Mouse (Mus musculus): Measurements from ENCODE around the gene Nhlrc2. TPM values are rescaled to one million over a fixed set of nuclear protein-coding genes. Genes with fewer than 3 reads are reported as not detected.

The Nhlrc2 gene
- polyA plus RNA-seq, 1 experiment from 2014 or later: 9.7 TPM

DNA sequence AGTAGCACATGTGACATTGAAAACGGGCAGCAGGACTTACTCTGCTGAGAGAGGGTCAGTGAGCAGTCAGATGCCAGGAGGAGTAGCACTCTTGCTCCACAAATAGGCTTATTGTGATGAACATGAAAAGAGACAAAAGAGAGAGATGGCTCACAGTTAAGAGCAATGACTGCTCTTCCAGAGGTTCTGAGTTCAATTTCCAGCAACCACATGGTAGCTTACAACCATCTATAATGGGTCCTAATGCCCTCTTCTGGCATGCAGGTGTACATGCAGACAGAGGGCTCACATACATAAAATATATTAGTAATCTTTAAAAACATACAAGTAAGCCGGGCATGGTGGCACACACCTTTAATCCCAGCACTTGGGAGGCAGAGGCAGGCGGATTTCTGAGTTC lies 5.1 kb downstream of the Nhlrc2 start:
- WGBS: 94% methylated on average over 3 of the region's 3 CpGs
- H3K4me1 ChIP-seq (ENCODE audit: control insufficient read depth, insufficient read depth, low read length): peaks cover 15% of the 10 kb centered on the region

DNA sequence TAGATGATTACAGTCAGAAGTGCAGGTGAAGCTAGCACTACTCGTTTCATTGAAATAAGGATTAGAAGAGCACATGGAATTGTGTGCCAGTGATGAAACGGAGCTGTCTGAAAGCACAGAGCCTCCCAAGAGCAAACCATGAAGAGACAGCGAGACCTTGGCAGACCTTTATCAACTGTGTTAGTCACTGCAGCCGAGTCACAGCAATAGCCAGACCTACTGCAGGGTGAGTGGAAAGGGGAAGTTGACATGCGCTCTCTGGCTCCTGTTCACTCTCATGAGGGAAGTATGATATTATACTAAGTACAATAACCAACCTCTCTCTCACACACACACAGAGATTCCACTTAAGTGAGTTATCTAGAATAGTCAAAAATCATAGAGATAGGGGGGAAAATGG lies 7.9 kb downstream of the Nhlrc2 start:
- no peak overlapping the region for H3K4me2 ChIP-seq (ENCODE audit: low read length)
- H3K36me3 ChIP-seq (ENCODE audit: control insufficient read depth, insufficient read depth, low read length): peaks cover 49% of the 10 kb centered on the region
- H3K9ac ChIP-seq (ENCODE audit: low read length): no peak overlapping the region
- 88% methylated on average over 5 of the region's 5 CpGs for WGBS
- no peaks in the 10 kb centered on the region for H3K9me3 ChIP-seq (replicated peaks; ENCODE audit: control insufficient read depth, low read length)
- H3K4me1 ChIP-seq (ENCODE audit: control insufficient read depth, insufficient read depth, low read length): no peaks in the 10 kb centered on the region
- no peak overlapping the region for H3K4me3 ChIP-seq (ENCODE audit: low read depth, low read length)
- ATAC-seq (no peak), DNase-seq (ENCODE audit: low spot score) (no peak)
- no peaks in the 10 kb centered on the region for H3K27me3 ChIP-seq (replicated peaks; ENCODE audit: control insufficient read depth, insufficient read depth, low read length)
- H3K27ac ChIP-seq (ENCODE audit: low read depth, low read length): no peak overlapping the region

More for the DNA sequence above, 5.1 kb downstream of the Nhlrc2 start:
- Histone ChIP-seq H3K27ac (ENCODE audit: low read depth, low read length) (no peak overlapping the region), H3K4me3 (ENCODE audit: low read depth, low read length) (no peak overlapping the region), H3K9ac (ENCODE audit: low read length) (no peak overlapping the region), H3K36me3 (ENCODE audit: control insufficient read depth, insufficient read depth, low read length) (peaks cover 40% of the 10 kb centered on the region), H3K9me3 (replicated peaks; ENCODE audit: control insufficient read depth, low read length) (no peaks in the 10 kb centered on the region), H3K27me3 (replicated peaks; ENCODE audit: control insufficient read depth, insufficient read depth, low read length) (no peaks in the 10 kb centered on the region), H3K4me2 (ENCODE audit: low read length) (no peak overlapping the region)
- DNase-seq (ENCODE audit: low spot score) (no peak), ATAC-seq (no peak)

DNA sequence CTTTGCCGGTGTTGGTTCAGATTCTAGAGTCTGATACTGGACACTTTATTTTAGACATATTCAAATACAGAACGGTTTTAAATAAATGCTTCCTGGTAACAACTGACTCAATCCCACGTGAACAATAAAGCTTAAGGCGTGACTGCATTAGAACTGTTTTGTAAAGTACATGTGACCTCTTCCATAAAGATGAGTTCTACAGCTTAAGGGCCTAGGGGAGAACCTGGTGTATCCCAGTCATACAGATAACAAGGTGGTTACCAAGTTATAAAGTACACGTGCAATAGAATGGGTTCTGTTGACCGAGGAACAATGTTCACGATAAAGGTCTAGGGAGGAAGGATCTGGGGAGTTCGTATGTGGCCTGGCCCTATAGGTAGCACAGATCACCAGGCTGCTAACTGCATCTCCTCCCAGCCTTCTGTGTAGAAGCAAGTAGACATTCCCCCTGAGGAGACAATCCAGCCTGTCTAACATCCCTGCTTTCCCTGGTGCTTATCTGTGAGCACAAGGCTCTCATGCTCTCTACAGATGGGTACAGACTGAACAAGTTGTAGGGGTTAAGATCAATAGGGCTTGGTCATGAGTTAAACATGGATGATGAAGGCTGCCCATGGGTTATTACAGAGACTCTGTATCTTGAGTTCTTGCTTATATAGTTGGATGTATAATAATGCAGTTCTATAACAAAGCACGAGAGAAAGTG lies 14.5 kb downstream of the Nhlrc2 start:
- no peak overlapping the region for H3K4me2 ChIP-seq (ENCODE audit: low read length)
- H3K27me3 ChIP-seq (replicated peaks; ENCODE audit: control insufficient read depth, insufficient read depth, low read length): no peaks in the 10 kb centered on the region
- H3K9ac ChIP-seq (ENCODE audit: low read length): no peak overlapping the region
- H3K36me3 ChIP-seq (ENCODE audit: control insufficient read depth, insufficient read depth, low read length): peaks cover 9% of the 10 kb centered on the region; the same call in 1 of the 2 replicates
- no peaks in the 10 kb centered on the region for H3K4me1 ChIP-seq (ENCODE audit: control insufficient read depth, insufficient read depth, low read length)
- H3K4me3 ChIP-seq (ENCODE audit: low read depth, low read length): no peak overlapping the region
- no peaks in the 10 kb centered on the region for H3K9me3 ChIP-seq (replicated peaks; ENCODE audit: control insufficient read depth, low read length)
- H3K27ac ChIP-seq (ENCODE audit: low read depth, low read length): no peak overlapping the region
- ATAC-seq: no peak
- no peak for DNase-seq (ENCODE audit: low spot score)
- 95% methylated on average over 9 of the region's 9 CpGs for WGBS

DNA sequence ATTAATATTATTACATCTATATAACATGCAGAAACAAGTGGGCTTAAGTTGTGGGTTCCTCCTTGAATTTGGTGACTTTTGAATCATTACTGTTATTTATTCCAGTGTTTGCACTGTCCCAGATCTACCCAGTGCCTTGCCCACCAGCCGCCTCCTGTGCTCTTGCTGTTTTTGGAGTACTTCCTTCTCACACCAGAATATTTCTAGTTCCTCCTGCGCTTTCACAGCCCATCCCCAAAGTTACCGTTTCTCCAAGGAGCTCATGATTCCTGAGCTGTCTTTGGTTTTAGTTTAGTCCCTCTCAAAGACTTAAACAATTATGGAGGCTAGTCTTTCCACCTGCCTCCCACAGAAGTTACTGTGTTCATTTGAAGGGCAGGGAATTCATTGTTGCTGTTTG lies 15.4 kb downstream of the Nhlrc2 start:
- Histone ChIP-seq H3K27ac (ENCODE audit: low read depth, low read length) (no peak overlapping the region), H3K27me3 (replicated peaks; ENCODE audit: control insufficient read depth, insufficient read depth, low read length) (no peaks in the 10 kb centered on the region), H3K9me3 (replicated peaks; ENCODE audit: control insufficient read depth, low read length) (no peaks in the 10 kb centered on the region), H3K36me3 (ENCODE audit: control insufficient read depth, insufficient read depth, low read length) (peaks cover 7% of the 10 kb centered on the region; the same call in 1 of the 2 replicates), H3K4me2 (ENCODE audit: low read length) (no peak overlapping the region), H3K9ac (ENCODE audit: low read length) (no peak overlapping the region), H3K4me3 (ENCODE audit: low read depth, low read length) (no peak overlapping the region), H3K4me1 (ENCODE audit: control insufficient read depth, insufficient read depth, low read length) (no peaks in the 10 kb centered on the region)
- ATAC-seq: no peak
- DNase-seq (ENCODE audit: low spot score): no peak
- WGBS: 93% methylated on average over 3 of the region's 3 CpGs

DNA sequence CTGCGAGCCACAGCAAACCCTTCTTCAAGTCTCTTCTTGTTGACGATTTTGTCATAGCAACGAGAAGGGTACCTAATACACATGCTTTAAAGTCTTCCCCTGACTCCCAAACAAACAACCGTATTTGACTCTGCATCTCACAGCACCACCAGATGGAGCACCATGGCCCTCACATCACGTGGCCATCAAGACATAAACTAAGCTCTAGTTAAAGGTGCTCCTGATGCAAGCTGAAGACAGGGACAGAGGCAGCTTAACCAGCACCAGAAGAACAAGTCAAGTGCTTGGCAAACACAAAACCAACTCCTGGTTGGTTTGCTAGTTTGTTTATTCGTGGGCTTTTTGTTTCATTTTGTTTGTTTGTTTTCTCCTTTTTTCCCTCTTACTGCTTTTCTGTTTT lies 17.3 kb downstream of the Nhlrc2 start:
- Histone ChIP-seq H3K27me3 (replicated peaks; ENCODE audit: control insufficient read depth, insufficient read depth, low read length) (no peaks in the 10 kb centered on the region), H3K9ac (ENCODE audit: low read length) (no peak overlapping the region), H3K27ac (ENCODE audit: low read depth, low read length) (no peak overlapping the region), H3K4me2 (ENCODE audit: low read length) (no peak overlapping the region), H3K9me3 (replicated peaks; ENCODE audit: control insufficient read depth, low read length) (no peaks in the 10 kb centered on the region), H3K4me1 (ENCODE audit: control insufficient read depth, insufficient read depth, low read length) (no peaks in the 10 kb centered on the region), H3K36me3 (ENCODE audit: control insufficient read depth, insufficient read depth, low read length) (no peaks in the 10 kb centered on the region), H3K4me3 (ENCODE audit: low read depth, low read length) (no peak overlapping the region)
- ATAC-seq (no peak), DNase-seq (ENCODE audit: low spot score) (no peak)
- WGBS: 72% methylated on average over 6 of the region's 6 CpGs

DNA sequence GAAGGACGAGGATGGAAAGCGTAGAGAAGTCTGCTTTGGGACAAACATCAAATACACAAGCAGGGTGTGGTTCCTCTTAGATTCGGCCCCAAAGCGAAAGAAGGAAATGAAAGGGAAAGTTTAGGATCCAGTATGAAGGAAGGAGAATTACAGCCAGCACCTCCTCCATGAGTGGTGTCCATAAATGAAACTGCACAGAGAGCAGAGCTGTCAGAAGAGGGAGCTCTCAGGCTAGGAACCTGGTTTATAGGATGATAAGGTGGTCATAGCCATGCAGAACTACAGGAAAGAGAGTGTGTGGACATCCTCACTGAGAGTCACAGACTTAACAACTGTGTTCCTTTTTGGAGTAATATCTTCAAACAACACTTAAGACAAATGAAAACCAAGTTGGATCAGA lies 18.0 kb downstream of the Nhlrc2 start:
- Histone ChIP-seq H3K9ac (ENCODE audit: low read length) (no peak overlapping the region), H3K9me3 (replicated peaks; ENCODE audit: control insufficient read depth, low read length) (no peaks in the 10 kb centered on the region)
- peak; percentile 64 for DNase-seq (ENCODE audit: low spot score)

DNA sequence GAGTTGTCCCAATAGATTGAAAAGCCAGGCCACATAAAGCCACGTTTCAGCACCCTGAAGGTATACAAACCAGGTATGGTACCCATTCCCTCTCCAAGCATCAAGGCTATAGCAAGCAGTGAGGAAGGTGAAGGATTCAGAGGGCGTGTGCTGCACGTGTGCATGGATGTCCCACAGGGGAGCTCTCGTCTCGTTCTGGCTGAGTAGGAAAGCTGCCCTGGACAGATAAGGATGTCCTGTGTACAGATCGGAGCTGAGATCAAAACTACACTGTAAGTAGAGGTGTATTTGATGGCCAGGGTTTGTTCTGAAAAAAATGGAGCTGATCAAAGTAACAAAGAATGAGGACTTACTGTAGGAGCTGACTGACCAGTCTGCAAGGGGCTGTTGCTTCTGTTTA lies 18.9 kb downstream of the Nhlrc2 start:
- Histone ChIP-seq H3K9me3 (replicated peaks; ENCODE audit: control insufficient read depth, low read length) (no peaks in the 10 kb centered on the region), H3K9ac (ENCODE audit: low read length) (no peak overlapping the region), H3K4me2 (ENCODE audit: low read length) (no peak overlapping the region), H3K4me3 (ENCODE audit: low read depth, low read length) (no peak overlapping the region), H3K27ac (ENCODE audit: low read depth, low read length) (no peak overlapping the region), H3K4me1 (ENCODE audit: control insufficient read depth, insufficient read depth, low read length) (no peaks in the 10 kb centered on the region), H3K27me3 (replicated peaks; ENCODE audit: control insufficient read depth, insufficient read depth, low read length) (no peaks in the 10 kb centered on the region), H3K36me3 (ENCODE audit: control insufficient read depth, insufficient read depth, low read length) (peaks cover 10% of the 10 kb centered on the region)
- 90% methylated on average over 6 of the region's 6 CpGs for WGBS
- DNase-seq (ENCODE audit: low spot score): no peak
- no peak for ATAC-seq

More for the DNA sequence above, 18.0 kb downstream of the Nhlrc2 start:
- Histone ChIP-seq H3K4me1 (ENCODE audit: control insufficient read depth, insufficient read depth, low read length) (no peaks in the 10 kb centered on the region), H3K4me2 (ENCODE audit: low read length) (no peak overlapping the region), H3K27ac (ENCODE audit: low read depth, low read length) (no peak overlapping the region), H3K4me3 (ENCODE audit: low read depth, low read length) (no peak overlapping the region), H3K36me3 (ENCODE audit: control insufficient read depth, insufficient read depth, low read length) (peaks cover 5% of the 10 kb centered on the region; the same call in 1 of the 2 replicates), H3K27me3 (replicated peaks; ENCODE audit: control insufficient read depth, insufficient read depth, low read length) (no peaks in the 10 kb centered on the region)
- 94% methylated on average over 4 of the region's 4 CpGs for WGBS
- no peak for ATAC-seq

DNA sequence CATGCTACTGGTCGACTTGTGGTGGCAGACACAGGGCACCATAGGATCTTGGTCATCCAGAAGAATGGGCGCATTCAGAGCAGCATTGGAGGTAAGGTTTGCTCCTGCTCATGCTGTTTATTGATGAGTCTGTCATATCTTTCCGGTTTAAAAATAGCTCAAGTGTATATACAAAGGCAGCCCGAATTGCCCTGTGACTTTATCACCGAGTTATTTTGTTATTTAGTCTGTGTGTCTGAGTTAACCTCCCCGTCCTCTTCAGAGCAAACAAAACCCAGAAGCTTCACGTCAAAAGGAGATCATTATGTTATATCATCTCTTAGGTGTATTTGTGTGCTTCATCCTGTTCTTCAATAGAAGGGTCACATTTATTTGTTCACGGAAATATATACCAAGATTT lies 22.7 kb downstream of the Nhlrc2 start:
- no peak for DNase-seq (ENCODE audit: low spot score)
- peaks cover 19% of the 10 kb centered on the region for H3K36me3 ChIP-seq (ENCODE audit: control insufficient read depth, insufficient read depth, low read length)
- H3K4me1 ChIP-seq (ENCODE audit: control insufficient read depth, insufficient read depth, low read length): no peaks in the 10 kb centered on the region
- H3K27me3 ChIP-seq (replicated peaks; ENCODE audit: control insufficient read depth, insufficient read depth, low read length): no peaks in the 10 kb centered on the region
- ATAC-seq: no peak
- H3K9ac ChIP-seq (ENCODE audit: low read length): no peak overlapping the region
- H3K9me3 ChIP-seq (replicated peaks; ENCODE audit: control insufficient read depth, low read length): no peaks in the 10 kb centered on the region
- H3K4me3 ChIP-seq (ENCODE audit: low read depth, low read length): no peak overlapping the region
- 93% methylated on average over 8 of the region's 8 CpGs for WGBS
- no peak overlapping the region for H3K4me2 ChIP-seq (ENCODE audit: low read length)
- H3K27ac ChIP-seq (ENCODE audit: low read depth, low read length): no peak overlapping the region

DNA sequence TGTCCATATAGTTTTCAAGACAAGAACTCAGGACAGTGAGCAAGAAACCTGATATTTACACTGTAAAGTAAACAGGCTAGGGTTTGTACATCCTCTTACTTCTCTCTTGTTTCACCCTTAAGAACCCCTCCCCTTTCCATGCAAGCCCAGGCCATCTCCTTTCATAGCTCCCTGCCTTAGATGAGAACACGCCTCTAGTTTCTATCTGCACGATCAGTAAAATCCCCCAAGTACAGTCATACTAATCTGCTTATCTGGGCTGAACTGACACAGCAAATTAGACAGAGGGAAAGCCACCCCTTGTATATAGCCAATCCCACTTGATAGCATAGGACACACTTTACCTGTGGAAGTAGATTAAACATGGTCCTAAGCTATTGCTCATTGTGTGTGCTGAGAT lies 23.2 kb downstream of the Nhlrc2 start:
- no peak overlapping the region for H3K9ac ChIP-seq (ENCODE audit: low read length)
- no peaks in the 10 kb centered on the region for H3K27me3 ChIP-seq (replicated peaks; ENCODE audit: control insufficient read depth, insufficient read depth, low read length)
- H3K4me2 ChIP-seq (ENCODE audit: low read length): no peak overlapping the region
- WGBS: 86% methylated on average over 2 of the region's 2 CpGs
- no peaks in the 10 kb centered on the region for H3K4me1 ChIP-seq (ENCODE audit: control insufficient read depth, insufficient read depth, low read length)
- H3K36me3 ChIP-seq (ENCODE audit: control insufficient read depth, insufficient read depth, low read length): peaks cover 22% of the 10 kb centered on the region
- ATAC-seq: no peak
- H3K27ac ChIP-seq (ENCODE audit: low read depth, low read length): no peak overlapping the region
- H3K9me3 ChIP-seq (replicated peaks; ENCODE audit: control insufficient read depth, low read length): no peaks in the 10 kb centered on the region
- DNase-seq (ENCODE audit: low spot score): no peak
- no peak overlapping the region for H3K4me3 ChIP-seq (ENCODE audit: low read depth, low read length)
